Mouse (Mus musculus) ES-E14 (cell line): ENCODE data around the gene Baiap2.

Source experiments
- CHD2 ChIP-seq: IDR thresholded peaks from 2 replicates; pipeline ENCODE4 v1.6.1; 2014; ENCODE audit warnings: mild to moderate bottlenecking, low read depth, low read length, inconsistent platforms
- HCFC1 ChIP-seq: IDR thresholded peaks from 2 replicates; pipeline ENCODE4 v1.6.1; 2012; ENCODE audit warnings: low read length, inconsistent platforms, borderline replicate concordance; ENCODE audit not compliant: insufficient read depth

GRCm38 (mm10) chr11:119909436-119909835 is 33.1 kb upstream of the Baiap2 start:
- TF ChIP-seq HCFC1 (no peak), CHD2 (no peak)
